Mouse (Mus musculus) G1E (cell line): Measurements from ENCODE around the gene Kcnc3.

Experiments
- CTCF ChIP-seq: IDR thresholded peaks from 2 replicates; pipeline ENCODE4 v1.5.1; 2012; ENCODE audit warnings: low read depth, low read length, inconsistent platforms, mixed read lengths
- GATA1 ChIP-seq: IDR thresholded peaks from 2 replicates; pipeline ENCODE4 v1.6.1; 2012; ENCODE audit warnings: borderline replicate concordance, low read length, inconsistent platforms, mixed read lengths
- POLR2AphosphoS5 ChIP-seq: IDR thresholded peaks from 2 replicates; pipeline ENCODE4 v1.6.1; 2012; ENCODE audit warnings: low read depth, low read length, inconsistent platforms; ENCODE audit not compliant: insufficient replicate concordance
- TAL1 ChIP-seq: conservative IDR thresholded peaks from 2 replicates; pipeline ENCODE4 v1.6.1; 2012; ENCODE audit warnings: low read depth, low read length, inconsistent platforms, mixed read lengths

GRCm38 (mm10) chr7:44596051-44596450, 5.6 kb downstream of the Kcnc3 start:
- TF ChIP-seq CTCF (no peak), TAL1 (no peak), GATA1 (no peak), POLR2AphosphoS5 (no peak)
